Mouse (Mus musculus): ENCODE measurements around the gene Tmem199. TPM values are rescaled to one million over a fixed set of nuclear protein-coding genes. Genes with fewer than 3 reads are reported as not detected.

Tmem199 gene
- polyA plus RNA-seq (2016; fragmentation: Nextera tagmentation; extraction: Ambion mirVana) = 76.8 and 79.7 TPM in 2 replicates

DNA sequence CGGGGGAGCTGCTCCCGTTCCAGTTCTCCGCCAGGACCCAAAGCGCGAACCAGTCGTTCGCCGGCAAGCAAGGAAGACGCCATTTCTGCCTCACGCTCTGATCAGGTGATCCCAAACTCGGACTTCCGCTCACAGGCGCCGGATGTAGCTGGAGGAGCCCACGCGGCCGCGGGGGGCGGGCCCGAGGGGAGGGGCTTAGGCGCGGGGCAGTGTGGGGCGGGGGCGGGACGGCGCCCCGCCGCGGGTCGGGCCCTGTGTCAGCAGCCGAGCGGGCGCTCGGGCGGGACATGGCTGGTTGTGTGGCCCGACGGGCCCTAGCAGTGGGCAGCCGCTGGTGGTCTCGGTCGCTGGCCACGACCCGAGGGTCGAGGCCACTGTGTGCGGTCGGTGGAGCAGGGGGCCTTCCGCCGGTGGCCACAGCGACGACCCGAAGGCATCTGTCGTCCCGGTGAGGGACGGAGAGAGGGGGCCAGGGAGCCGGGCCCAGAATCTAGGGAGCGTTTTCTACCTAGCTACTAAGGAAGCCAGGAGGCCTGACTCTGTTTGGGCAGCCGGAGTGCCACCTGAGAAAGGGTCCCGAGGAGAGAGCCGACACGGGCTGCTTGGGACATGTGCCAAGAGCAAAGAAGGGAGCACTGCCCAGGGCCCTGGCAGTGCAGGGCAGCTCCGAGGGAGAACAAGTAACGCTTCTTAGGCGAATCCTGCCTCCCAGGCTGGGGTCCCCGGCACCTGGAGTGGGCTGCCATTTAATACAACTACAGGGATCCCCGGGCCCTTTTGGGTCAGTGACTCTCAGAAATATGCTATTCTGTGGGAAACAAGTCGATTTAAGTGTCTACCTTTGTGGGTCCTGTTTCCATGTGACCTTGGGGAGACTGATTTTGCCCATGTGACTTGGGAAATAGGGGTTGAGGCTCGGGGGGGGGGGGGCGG, at the start of gene Tmem199, which contains the start of gene Poldip2:
Tmem199 (minus strand) TSS at position 148 of the 933 bp plus-strand sequence.
Poldip2 (plus strand) TSS at position 169 of the 933 bp plus-strand sequence.
- Histone ChIP-seq H3K36me3 (replicated peaks) (peaks cover 46% of the 10 kb centered on the region), H3K27me3 (no peaks in the 10 kb centered on the region), H3K4me2 (peak within 1 kb of the TSS; percentile 81), H3K27ac (peak within 1 kb of the TSS; percentile 85), H3K4me3 (replicated peaks) (peak within 1 kb of the TSS; percentile 84), H3K4me1 (peaks cover 17% of the 10 kb centered on the region), H3K9me3 (no peaks in the 10 kb centered on the region), H3K9ac (peak within 1 kb of the TSS; percentile 91)
- WGBS = under 1% methylated on average over 67 of the region's 67 CpGs
- ATAC-seq (ENCODE audit: low FRiP score) = peak; percentile 95

DNA sequence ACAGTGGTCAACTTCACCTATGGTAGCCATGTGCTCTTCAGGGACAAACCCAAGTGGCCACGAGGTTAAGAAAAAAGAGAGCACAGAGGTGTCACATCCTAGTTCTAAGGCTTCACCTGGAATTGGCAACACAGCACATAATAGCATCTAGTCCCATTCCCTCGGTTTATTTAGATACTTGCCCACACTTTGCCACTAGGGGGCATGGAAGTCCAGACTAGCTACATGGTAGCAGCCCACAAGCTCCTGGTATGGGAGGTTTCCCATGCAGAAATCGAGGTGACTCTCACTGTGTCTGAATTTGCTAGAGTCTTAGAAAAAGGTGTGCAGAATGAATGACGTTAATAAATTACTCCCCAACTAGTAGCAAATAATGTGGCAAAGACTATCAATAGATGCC, 48.5 kb upstream of the Tmem199 start:
- ATAC-seq (ENCODE audit: low FRiP score) = 0 out of 2 replicates have a peak, but pooled peaks have one; percentile 55

GRCm38 (mm10) chr11:78557241-78557640, 45.3 kb upstream of the Tmem199 start:
- WGBS = 56% methylated on average over 8 of the region's 8 CpGs
- peaks cover 4% of the 10 kb centered on the region; the same call in 1 of the 2 replicates for H3K9me3 ChIP-seq
- H3K27me3 ChIP-seq = no peaks in the 10 kb centered on the region
- H3K4me2 ChIP-seq = no peak overlapping the region
- H3K27ac ChIP-seq = no peak overlapping the region
- no peak overlapping the region for H3K4me3 ChIP-seq (replicated peaks)
- no peaks in the 10 kb centered on the region for H3K36me3 ChIP-seq (replicated peaks)
- no peak overlapping the region for H3K9ac ChIP-seq
- ATAC-seq (ENCODE audit: low FRiP score) = no peak
- no peaks in the 10 kb centered on the region; the same call in 1 of the 2 replicates for H3K4me1 ChIP-seq

More for the DNA sequence above, 48.5 kb upstream of the Tmem199 start:
- Histone ChIP-seq H3K27me3 (no peaks in the 10 kb centered on the region), H3K9ac (no peak overlapping the region), H3K4me1 (no peaks in the 10 kb centered on the region; the same call in 1 of the 2 replicates), H3K4me3 (replicated peaks) (no peak overlapping the region), H3K36me3 (replicated peaks) (no peaks in the 10 kb centered on the region; the same call in 1 of the 2 replicates), H3K27ac (no peak overlapping the region), H3K4me2 (no peak overlapping the region), H3K9me3 (no peaks in the 10 kb centered on the region)
- 22% methylated on average over 4 of the region's 4 CpGs for WGBS

- H3K27me3 ChIP-seq = no peaks in the 10 kb centered on the region
- WGBS = 85% methylated on average over 4 of the region's 4 CpGs
These were observed 44.1 kb upstream of the Tmem199 start for GRCm38 (mm10) chr11:78556070-78556469.

DNA sequence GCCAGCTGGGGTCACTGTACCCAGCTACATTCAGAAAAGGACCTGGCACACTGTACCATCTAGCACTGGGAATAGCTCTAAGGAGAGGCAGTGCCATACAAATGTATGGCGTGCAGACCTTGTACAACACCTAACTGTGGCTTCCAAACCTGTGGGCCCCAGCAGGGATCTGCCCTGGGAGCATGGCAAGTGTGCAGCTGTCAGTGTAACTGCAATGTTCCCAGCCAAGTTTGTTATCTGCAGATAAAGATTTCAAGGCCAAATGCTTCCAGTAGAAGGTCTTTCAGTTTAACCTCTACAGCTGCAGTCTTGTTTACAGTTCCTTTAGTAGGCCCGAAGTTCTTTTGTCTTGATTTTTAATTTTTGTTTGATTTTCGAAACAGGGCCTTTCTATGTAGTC, 43.7 kb upstream of the Tmem199 start:
- H3K9ac ChIP-seq = no peak overlapping the region
- 85% methylated on average over 3 of the region's 3 CpGs for WGBS
- ATAC-seq (ENCODE audit: low FRiP score) = no peak

More at GRCm38 (mm10) chr11:78556070-78556469, 44.1 kb upstream of the Tmem199 start:
- Histone ChIP-seq H3K4me1 (peaks cover 4% of the 10 kb centered on the region; the same call in 1 of the 2 replicates), H3K4me2 (no peak overlapping the region), H3K9me3 (peaks cover 4% of the 10 kb centered on the region; the same call in 1 of the 2 replicates), H3K4me3 (replicated peaks) (no peak overlapping the region), H3K36me3 (replicated peaks) (no peaks in the 10 kb centered on the region), H3K9ac (no peak overlapping the region), H3K27ac (no peak overlapping the region)
- no peak for ATAC-seq (ENCODE audit: low FRiP score)

GRCm38 (mm10) chr11:78551059-78551398, 39.1 kb upstream of the Tmem199 start:
- no peaks in the 10 kb centered on the region for H3K27me3 ChIP-seq
- peak; percentile 66 for ATAC-seq (ENCODE audit: low FRiP score)
- peak overlapping the region; percentile 62 for H3K27ac ChIP-seq
- peak overlapping the region; percentile 51 for H3K9ac ChIP-seq
- WGBS = 36% methylated on average over 6 of the region's 6 CpGs
- H3K4me1 ChIP-seq = peaks cover 26% of the 10 kb centered on the region
- H3K36me3 ChIP-seq (replicated peaks) = no peaks in the 10 kb centered on the region
- peaks cover 4% of the 10 kb centered on the region; the same call in 1 of the 2 replicates for H3K9me3 ChIP-seq
- H3K4me2 ChIP-seq = peak overlapping the region; percentile 63
- peak overlapping the region; percentile 62 for H3K4me3 ChIP-seq (replicated peaks)

More for the DNA sequence above, 43.7 kb upstream of the Tmem199 start:
- peaks cover 5% of the 10 kb centered on the region; the same call in 1 of the 2 replicates for H3K4me1 ChIP-seq
- no peak overlapping the region for H3K27ac ChIP-seq
- H3K4me3 ChIP-seq (replicated peaks) = no peak overlapping the region
- no peak overlapping the region for H3K4me2 ChIP-seq
- no peaks in the 10 kb centered on the region for H3K36me3 ChIP-seq (replicated peaks)
- H3K27me3 ChIP-seq = no peaks in the 10 kb centered on the region
- H3K9me3 ChIP-seq = peaks cover 4% of the 10 kb centered on the region; the same call in 1 of the 2 replicates

DNA sequence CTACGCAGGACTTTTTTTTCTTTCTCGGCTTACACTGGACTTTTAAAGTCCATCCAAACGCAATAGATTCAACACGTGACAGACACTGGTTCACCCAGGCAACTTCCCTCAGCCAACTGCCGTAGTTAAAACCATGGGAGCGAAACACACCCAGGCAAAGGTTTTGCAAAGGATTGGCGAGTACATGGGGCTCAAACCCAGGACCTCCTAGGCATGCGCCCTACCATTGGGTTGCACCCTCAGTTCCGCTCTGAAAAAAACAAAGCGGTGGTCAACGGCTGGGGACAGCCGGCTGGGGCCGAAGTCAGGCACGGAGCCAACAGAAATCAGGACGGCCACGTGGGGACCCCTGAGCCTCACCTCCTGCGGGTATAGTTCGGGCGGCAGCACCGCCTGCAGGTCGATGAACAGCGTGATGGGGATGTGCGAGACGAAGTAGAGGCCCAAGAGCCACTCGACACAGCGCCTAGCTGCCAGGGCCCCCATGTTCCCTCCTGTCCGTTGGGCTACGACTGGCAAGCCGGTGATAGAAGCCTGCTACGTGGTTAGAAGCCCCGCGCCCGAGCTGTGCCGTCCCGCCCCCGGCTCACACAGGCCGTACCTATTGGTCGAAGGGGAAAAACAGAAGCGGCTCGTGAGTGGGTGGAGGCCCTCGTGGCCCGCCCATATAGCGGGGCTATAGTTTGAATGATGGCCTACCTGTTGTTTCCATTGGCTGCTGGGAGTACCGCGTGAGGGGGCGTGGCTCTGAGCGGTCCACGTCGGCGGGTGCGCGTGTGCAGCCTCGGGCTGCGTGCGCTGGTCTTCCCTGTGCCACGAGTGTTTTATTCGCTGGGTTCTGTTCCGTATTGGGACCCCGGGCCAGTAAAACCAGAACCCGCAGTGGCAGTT, 38.4 kb upstream of the Tmem199 start, which contains the start of gene Tmem97:
Tmem97 (minus strand) TSS at position 610 of the 891 bp plus-strand sequence.
- Histone ChIP-seq H3K9me3 (peaks cover 4% of the 10 kb centered on the region; the same call in 1 of the 2 replicates), H3K9ac (peak within 1 kb of the TSS; percentile 71), H3K4me1 (peaks cover 26% of the 10 kb centered on the region), H3K27ac (peak within 1 kb of the TSS; percentile 86), H3K36me3 (replicated peaks) (peaks cover 2% of the 10 kb centered on the region; the same call in 1 of the 2 replicates), H3K27me3 (no peaks in the 10 kb centered on the region), H3K4me2 (peak within 1 kb of the TSS; percentile 63), H3K4me3 (replicated peaks) (peak within 1 kb of the TSS; percentile 62)
- under 1% methylated on average over 60 of the region's 60 CpGs for WGBS
- peak; percentile 100 for ATAC-seq (ENCODE audit: low FRiP score)

GRCm38 (mm10) chr11:78549491-78549987, 37.6 kb upstream of the Tmem199 start:
- no peak for ATAC-seq (ENCODE audit: low FRiP score)
- Histone ChIP-seq H3K4me1 (peaks cover 26% of the 10 kb centered on the region), H3K9me3 (peaks cover 4% of the 10 kb centered on the region; the same call in 1 of the 2 replicates), H3K9ac (peak overlapping the region; percentile 71), H3K36me3 (replicated peaks) (peaks cover 5% of the 10 kb centered on the region), H3K4me2 (peak overlapping the region; percentile 63), H3K27me3 (no peaks in the 10 kb centered on the region), H3K4me3 (replicated peaks) (peak overlapping the region; percentile 62), H3K27ac (no peak overlapping the region)
- WGBS = 19% methylated on average over 5 of the region's 5 CpGs

DNA sequence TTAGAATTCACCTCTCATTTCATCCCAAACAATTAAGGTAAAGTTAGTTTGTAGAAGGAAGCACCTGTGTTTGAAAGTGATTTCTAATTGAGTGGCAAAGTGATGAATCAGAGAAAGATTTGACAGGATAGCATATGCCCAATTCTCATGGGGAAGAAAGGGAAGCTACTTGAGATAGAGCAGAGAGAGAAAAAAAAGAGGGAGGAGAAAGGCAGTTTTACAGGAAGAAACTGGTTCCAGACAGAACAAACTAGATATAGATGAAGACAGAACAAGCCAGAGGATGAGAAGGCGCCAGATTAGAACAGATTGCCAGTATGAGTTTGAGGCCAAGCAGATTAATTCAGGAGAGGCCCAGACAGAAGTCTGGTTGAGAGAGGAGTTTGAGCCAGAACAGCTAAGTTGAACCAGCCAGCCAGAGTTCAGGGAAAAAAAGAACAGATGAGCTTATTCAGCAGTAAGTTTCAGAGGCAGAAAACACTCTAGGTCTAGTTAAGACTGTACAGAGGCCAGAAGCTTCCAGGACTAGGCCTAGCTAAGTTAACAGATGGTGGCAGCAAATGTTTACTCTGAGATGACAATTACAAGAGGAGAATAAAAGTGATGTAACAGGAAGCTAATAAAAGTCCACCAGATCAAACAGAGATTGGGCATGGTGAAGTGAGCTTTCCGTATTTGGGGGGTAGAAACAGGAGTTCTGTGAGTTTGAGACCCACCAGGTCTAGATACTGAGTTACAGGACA, 35.9 kb upstream of the Tmem199 start:
- Histone ChIP-seq H3K36me3 (replicated peaks) (peaks cover 16% of the 10 kb centered on the region), H3K4me1 (peaks cover 26% of the 10 kb centered on the region), H3K4me2 (no peak overlapping the region), H3K9me3 (no peaks in the 10 kb centered on the region), H3K27ac (no peak overlapping the region), H3K4me3 (replicated peaks) (no peak overlapping the region), H3K9ac (no peak overlapping the region), H3K27me3 (no peaks in the 10 kb centered on the region)
- ATAC-seq (ENCODE audit: low FRiP score) = no peak
- WGBS = 85% methylated on average over 2 of the region's 2 CpGs

GRCm38 (mm10) chr11:78545181-78545580, 33.2 kb upstream of the Tmem199 start:
- H3K9ac ChIP-seq = no peak overlapping the region
- H3K36me3 ChIP-seq (replicated peaks) = peaks cover 39% of the 10 kb centered on the region
- no peaks in the 10 kb centered on the region for H3K9me3 ChIP-seq
- no peaks in the 10 kb centered on the region for H3K27me3 ChIP-seq
- peaks cover 21% of the 10 kb centered on the region for H3K4me1 ChIP-seq
- no peak overlapping the region for H3K4me3 ChIP-seq (replicated peaks)
- ATAC-seq (ENCODE audit: low FRiP score) = no peak
- H3K27ac ChIP-seq = no peak overlapping the region
- no peak overlapping the region for H3K4me2 ChIP-seq
- 71% methylated on average over 8 of the region's 8 CpGs for WGBS

Measured in forebrain, embryonic 12.5 days (tissue).